Mouse (Mus musculus) T-helper 17 cell (primary cell): ENCODE data around the gene Nfkbia.

Experiments
- in situ Hi-C, 2 experiments: fragments of 300-600 bp; cut with MboI, MseI; formaldehyde crosslinking; loops; 1 replicate in 1 of 2; 2 replicates in 1 of 2; pipeline ENCODE4 v1.15.1; 2025; ENCODE audit warnings: high pct_unique_total_duplicates in 2 of 2

Nfkbia gene

GRCm38 (mm10) chr12:55491516-55492183 is 797 bp downstream of the Nfkbia start:
- in situ Hi-C loops, result loop anchor here in 1 of 2 experiments (5.0 kb wide), 1 partner anchor 94 kb away; no protein-coding TSS in a partner anchor

GRCm38 (mm10) chr12:55490722-55491449 is 1.6 kb downstream of the Nfkbia start:
- in situ Hi-C loops, result loop anchor here in 1 of 2 experiments (5.0 kb wide), 1 partner anchor 94 kb away; no protein-coding TSS in a partner anchor

GRCm38 (mm10) chr12:55489986-55490721 is 2.3 kb downstream of the Nfkbia start:
- in situ Hi-C loops, result loop anchor here in 1 of 2 experiments (5.0 kb wide), 1 partner anchor 93 kb away; no protein-coding TSS in a partner anchor

GRCm38 (mm10) chr12:55488661-55489447 is 3.6 kb downstream of the Nfkbia start:
- in situ Hi-C loops, result no loop called here

- in situ Hi-C loops, result no loop called here
Observed at GRCm38 (mm10) chr12:55487843-55488660, 4.4 kb downstream of the Nfkbia start.

- in situ Hi-C loops, result no loop called here
Observed at GRCm38 (mm10) chr12:55486923-55487674, 5.3 kb downstream of the Nfkbia start.

- in situ Hi-C loops, result no loop called here
Observed at GRCm38 (mm10) chr12:55484800-55485199, 7.6 kb downstream of the Nfkbia start.

- in situ Hi-C loops, result no loop called here
Observed at GRCm38 (mm10) chr12:55484079-55484774, 8.2 kb downstream of the Nfkbia start.

GRCm38 (mm10) chr12:55483591-55483990 is 8.9 kb downstream of the Nfkbia start:
- in situ Hi-C loops, result no loop called here

GRCm38 (mm10) chr12:55482732-55483131 is 9.7 kb downstream of the Nfkbia start:
- in situ Hi-C loops, result no loop called here

GRCm38 (mm10) chr12:55481739-55482138 is 10.7 kb downstream of the Nfkbia start:
- in situ Hi-C loops, result no loop called here

- in situ Hi-C loops, result no loop called here
Observed at GRCm38 (mm10) chr12:55480471-55481153, 11.8 kb downstream of the Nfkbia start.

GRCm38 (mm10) chr12:55478901-55479300 is 13.5 kb downstream of the Nfkbia start:
- in situ Hi-C loops, result no loop called here

GRCm38 (mm10) chr12:55474209-55474583 is 18.3 kb downstream of the Nfkbia start:
- in situ Hi-C loops, result no loop called here

- in situ Hi-C loops, result no loop called here
Observed at GRCm38 (mm10) chr12:55473250-55474208, 18.9 kb downstream of the Nfkbia start.

GRCm38 (mm10) chr12:55471344-55471743 is 21.1 kb downstream of the Nfkbia start:
- in situ Hi-C loops, result no loop called here

- in situ Hi-C loops, result no loop called here
Observed at GRCm38 (mm10) chr12:55470442-55470841, 22.0 kb downstream of the Nfkbia start.
